Mouse (Mus musculus) adrenal gland, postnatal 14 days (tissue): ENCODE results near the gene Ehmt1. TPM values are rescaled to one million over a fixed set of nuclear protein-coding genes. Genes with fewer than 3 reads are reported as not detected.
A peak's percentile ranks its signal among the peaks of the same experiment; 100 is the strongest.

ENCODE experiments used
- DNase-seq: peaks from one replicate; pipeline ENCODE4 v3.0.0; 2021; ENCODE audit warnings: mixed read lengths
- total RNA-seq: library from RNA; stranded (reverse); gene quantifications from 2 replicates; pipeline ENCODE4 v1.2.3, GENCODE M21; 2021

Gene Ehmt1
- total RNA-seq, 1 experiment from 2014 or later: 57.0 TPM

GRCm38 (mm10) chr2:24912189-24912588 lies 7.2 kb downstream of the Ehmt1 start:
- no peak for DNase-seq

GRCm38 (mm10) chr2:24910481-24910880 lies 8.9 kb downstream of the Ehmt1 start:
- DNase-seq: no peak

- DNase-seq: no peak
Observed at GRCm38 (mm10) chr2:24905653-24906155, 13.7 kb downstream of the Ehmt1 start.

GRCm38 (mm10) chr2:24904823-24905652 lies 14.4 kb downstream of the Ehmt1 start:
- no peak for DNase-seq

- no peak for DNase-seq
Observed at GRCm38 (mm10) chr2:24902999-24903398, 16.4 kb downstream of the Ehmt1 start.

GRCm38 (mm10) chr2:24901055-24901454 lies 18.4 kb downstream of the Ehmt1 start:
- DNase-seq: no peak

- DNase-seq: no peak
Observed at GRCm38 (mm10) chr2:24899292-24899691, 20.1 kb downstream of the Ehmt1 start.

GRCm38 (mm10) chr2:24896761-24897160 lies 22.7 kb downstream of the Ehmt1 start:
- DNase-seq: no peak

GRCm38 (mm10) chr2:24894211-24894610 lies 25.2 kb downstream of the Ehmt1 start:
- DNase-seq: no peak

GRCm38 (mm10) chr2:24892318-24892717 lies 27.1 kb downstream of the Ehmt1 start:
- DNase-seq: no peak

- no peak for DNase-seq
Observed at GRCm38 (mm10) chr2:24890541-24891447, 28.6 kb downstream of the Ehmt1 start.

- DNase-seq: peak; percentile 26
Observed at GRCm38 (mm10) chr2:24888895-24889294, 30.5 kb downstream of the Ehmt1 start.

GRCm38 (mm10) chr2:24880686-24881085 lies 38.7 kb downstream of the Ehmt1 start:
- no peak for DNase-seq

- DNase-seq: no peak
Observed at GRCm38 (mm10) chr2:24870952-24871351, 48.5 kb downstream of the Ehmt1 start.

- peak; percentile 45 for DNase-seq
Observed at GRCm38 (mm10) chr2:24863010-24863409, 56.4 kb downstream of the Ehmt1 start.

- peak; percentile 22 for DNase-seq
Observed at GRCm38 (mm10) chr2:24852408-24852807, 67.0 kb downstream of the Ehmt1 start.

GRCm38 (mm10) chr2:24846557-24846956 lies 72.9 kb downstream of the Ehmt1 start:
- no peak for DNase-seq

- DNase-seq: no peak
Observed at GRCm38 (mm10) chr2:24845256-24845655, 74.2 kb downstream of the Ehmt1 start.

- no peak for DNase-seq
Observed at GRCm38 (mm10) chr2:24830614-24831013, 88.8 kb downstream of the Ehmt1 start.

GRCm38 (mm10) chr2:24809746-24810145 lies 109.7 kb downstream of the Ehmt1 start:
- no peak for DNase-seq

- no peak for DNase-seq
Observed at GRCm38 (mm10) chr2:24807691-24808090, 111.7 kb downstream of the Ehmt1 start.

GRCm38 (mm10) chr2:24807036-24807435 lies 112.4 kb downstream of the Ehmt1 start:
- no peak for DNase-seq

GRCm38 (mm10) chr2:24806143-24806542 lies 113.3 kb downstream of the Ehmt1 start:
- no peak for DNase-seq
